Mouse (Mus musculus) olfactory bulb, adult 2 months (tissue): Measurements from ENCODE around the gene Hddc3.

ENCODE experiments used
- CTCF ChIP-seq: fragments of 200-500 bp; IDR thresholded peaks from 2 replicates; pipeline ENCODE4 v1.5.1; 2012; ENCODE audit warnings: low read depth, mild to moderate bottlenecking, low read length, moderate library complexity; ENCODE audit not compliant: insufficient read depth
- POLR2A ChIP-seq: fragments of 200-500 bp; IDR thresholded peaks from 2 replicates; pipeline ENCODE4 v1.6.1; 2012; ENCODE audit warnings: mild to moderate bottlenecking, low read depth, low read length, moderate library complexity; ENCODE audit not compliant: insufficient read depth

DNA sequence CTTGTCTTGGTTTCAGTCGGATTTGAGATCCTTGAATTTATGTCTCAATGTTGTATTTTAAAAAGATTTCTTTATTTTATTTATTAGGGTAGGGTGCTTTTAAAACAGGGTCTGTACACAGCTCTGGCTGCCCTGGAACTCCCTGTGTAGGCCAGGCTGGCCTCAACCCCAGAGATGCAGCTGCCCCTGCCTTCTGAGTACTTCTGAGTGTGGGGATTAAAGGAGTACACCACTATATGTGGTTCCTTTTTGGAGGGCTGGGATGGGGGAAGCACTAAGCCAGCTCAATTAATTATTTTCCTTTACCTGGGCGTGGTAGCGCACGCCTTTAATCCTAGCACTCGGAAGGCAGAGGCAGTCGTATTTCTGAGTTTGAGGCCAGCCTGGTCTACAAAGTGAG, 46.4 kb upstream of the Hddc3 start:
- TF ChIP-seq CTCF (no peak), POLR2A (no peak)
